Mouse (Mus musculus): ENCODE data around the gene ccdc198. TPM values are rescaled to one million over a fixed set of nuclear protein-coding genes. Genes with fewer than 3 reads are reported as not detected.
A peak's percentile ranks its signal among the peaks of the same experiment; 100 is the strongest.

ccdc198 gene
- polyA plus RNA-seq, 1 experiment from 2014 or later = 0.09 TPM

DNA sequence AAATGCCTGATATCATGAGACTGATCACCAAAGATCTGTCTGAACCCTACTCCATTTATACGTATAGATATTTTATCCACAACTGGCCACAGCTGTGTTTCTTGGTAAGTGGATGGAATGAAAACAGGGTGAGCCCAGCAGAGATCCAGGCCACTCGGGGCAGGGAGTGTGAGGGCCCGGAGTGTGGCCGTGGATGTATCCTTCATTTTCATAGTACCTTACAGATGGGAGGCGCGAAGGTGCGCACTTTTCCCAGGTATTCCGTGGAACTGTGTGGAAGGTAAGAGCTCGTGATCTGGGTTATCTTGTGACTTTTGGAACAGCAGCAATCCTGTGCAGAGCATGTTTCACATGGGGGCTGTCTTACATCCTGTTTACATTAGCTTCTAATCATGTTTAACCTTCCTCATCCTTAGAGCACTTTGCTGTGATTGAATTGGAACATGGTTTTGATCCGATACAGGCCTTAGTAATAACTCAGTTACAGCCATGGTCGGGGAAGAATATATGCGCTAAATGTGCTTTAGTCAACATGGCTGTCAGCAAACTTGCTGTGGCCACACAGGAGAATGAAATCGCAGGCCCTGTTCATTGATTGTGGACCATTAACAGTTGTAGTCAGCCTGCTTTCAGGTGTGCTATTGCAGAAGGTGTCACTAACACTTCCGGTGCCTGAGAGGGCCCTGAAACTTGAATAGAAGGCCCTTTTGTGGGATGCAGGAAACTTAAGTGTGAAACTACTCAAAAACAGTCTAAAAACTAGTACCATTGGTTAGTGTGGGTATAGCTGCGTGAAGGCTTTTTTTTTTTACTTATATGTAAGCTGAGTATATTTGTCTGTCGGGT lies 71.8 kb downstream of the ccdc198 start:
- Histone ChIP-seq H3K4me3 (peak overlapping the region; percentile 98), H3K27ac (peak overlapping the region; percentile 95), H3K4me1 (peaks cover 38% of the 10 kb centered on the region), H3K36me3 (replicated peaks) (peaks cover 25% of the 10 kb centered on the region), H3K9me3 (no peaks in the 10 kb centered on the region), H3K27me3 (ENCODE audit: poor library complexity, severe bottlenecking) (no peaks in the 10 kb centered on the region)
- DNase-seq (ENCODE audit: extremely low spot score, low spot score) = no peak
- WGBS = 67% methylated on average over 16 of the region's 16 CpGs

DNA sequence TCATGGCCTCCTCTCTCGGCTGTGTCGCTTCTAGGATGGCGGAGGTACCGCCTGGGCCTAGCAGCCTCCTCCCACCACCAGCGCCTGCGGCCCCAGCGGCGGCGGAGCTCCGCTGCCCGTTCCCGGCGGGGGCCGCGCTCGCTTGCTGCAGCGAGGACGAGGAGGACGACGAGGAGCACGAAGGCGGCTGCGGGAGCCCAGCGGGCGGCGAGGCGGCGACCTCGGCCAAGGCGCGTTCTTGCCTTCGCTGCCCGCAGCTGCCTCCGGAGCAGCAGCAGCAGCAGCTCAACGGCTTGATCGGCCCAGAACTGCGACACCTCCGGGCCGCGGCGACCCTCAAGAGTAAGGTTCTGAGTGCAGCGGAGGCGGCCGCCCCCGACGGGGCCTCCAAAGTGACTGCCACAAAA lies 72.7 kb downstream of the ccdc198 start:
- Histone ChIP-seq H3K4me3 (peak overlapping the region; percentile 98), H3K4me1 (peaks cover 38% of the 10 kb centered on the region), H3K27me3 (ENCODE audit: poor library complexity, severe bottlenecking) (no peaks in the 10 kb centered on the region), H3K36me3 (replicated peaks) (peaks cover 18% of the 10 kb centered on the region; the same call in 1 of the 2 replicates), H3K9me3 (no peaks in the 10 kb centered on the region), H3K27ac (peak overlapping the region; percentile 95)
- 0% methylated on average over 45 of the region's 46 CpGs for WGBS
- peak; percentile 66 for DNase-seq (ENCODE audit: extremely low spot score, low spot score)

DNA sequence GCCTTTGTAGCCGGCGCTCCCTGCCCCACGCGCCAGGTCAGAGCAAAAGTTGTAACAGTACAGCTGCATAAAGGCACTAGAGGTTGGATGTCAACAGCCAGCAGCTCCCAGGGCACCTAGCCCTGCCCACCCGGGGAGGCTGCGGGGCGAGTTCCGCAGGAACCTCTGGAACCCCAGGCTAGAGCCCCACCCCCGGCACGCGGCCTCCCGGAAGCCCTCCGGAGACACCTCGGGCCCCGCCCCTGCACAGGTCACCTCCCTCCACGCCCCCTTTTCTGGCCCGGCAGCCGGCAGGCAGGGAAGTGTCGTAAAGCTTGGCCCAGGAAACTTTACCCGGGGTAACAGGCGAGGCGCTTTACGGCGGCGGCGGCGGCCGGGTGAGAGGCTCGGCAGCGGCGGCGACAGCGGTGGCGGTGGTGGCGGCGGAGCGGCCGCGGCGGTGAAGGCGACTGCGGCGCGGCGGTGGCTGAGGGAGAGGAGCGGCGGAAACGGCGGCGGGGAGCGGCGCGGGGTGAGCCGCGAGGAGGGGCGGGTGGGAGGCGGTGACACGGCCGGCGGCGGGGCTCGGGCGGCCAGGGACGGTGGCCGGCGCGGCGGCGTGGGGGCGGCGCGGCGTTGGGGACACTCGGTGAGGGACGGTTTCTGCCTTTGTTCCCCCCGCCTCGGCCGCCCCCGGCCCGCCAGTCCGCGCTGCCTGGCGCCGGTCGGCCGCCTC lies 73.2 kb downstream of the ccdc198 start, which contains the start of gene Naa30:
Naa30 (plus strand) TSS at position 360 of the 715 bp plus-strand sequence.
- WGBS = under 1% methylated on average over 71 of the region's 86 CpGs

DNA sequence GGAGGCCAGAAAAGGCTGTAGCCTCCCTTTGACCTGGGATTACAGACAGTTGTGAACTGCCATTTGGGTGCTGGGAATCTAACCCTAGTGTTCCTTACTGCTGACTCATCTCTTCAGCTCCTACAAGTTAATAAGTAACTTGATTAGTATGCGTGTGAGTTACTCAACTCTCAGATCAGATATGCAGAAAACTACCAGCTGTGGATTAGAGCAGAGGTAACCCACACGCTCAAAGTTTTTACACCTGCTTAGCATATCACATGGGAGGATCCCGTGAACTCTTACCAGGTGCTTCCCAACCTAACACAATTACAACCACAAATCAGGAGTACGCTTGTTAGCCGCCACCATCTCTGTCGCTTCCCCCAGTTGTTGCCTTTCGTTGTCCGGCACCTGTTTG lies 74.0 kb downstream of the ccdc198 start:
- peaks cover 18% of the 10 kb centered on the region; the same call in 1 of the 2 replicates for H3K36me3 ChIP-seq (replicated peaks)
- WGBS = 28% methylated on average over 8 of the region's 8 CpGs
- DNase-seq (ENCODE audit: extremely low spot score, low spot score) = no peak
- H3K4me3 ChIP-seq = peak overlapping the region; percentile 98
- peak overlapping the region; percentile 95 for H3K27ac ChIP-seq
- H3K4me1 ChIP-seq = peaks cover 38% of the 10 kb centered on the region
- no peaks in the 10 kb centered on the region for H3K27me3 ChIP-seq (ENCODE audit: poor library complexity, severe bottlenecking)
- no peaks in the 10 kb centered on the region for H3K9me3 ChIP-seq

More for the DNA sequence above, 73.2 kb downstream of the ccdc198 start, which contains the start of gene Naa30:
- Histone ChIP-seq H3K4me3 (peak within 1 kb of the TSS; percentile 98), H3K27ac (peak within 1 kb of the TSS; percentile 95), H3K36me3 (replicated peaks) (peaks cover 18% of the 10 kb centered on the region; the same call in 1 of the 2 replicates), H3K27me3 (ENCODE audit: poor library complexity, severe bottlenecking) (no peaks in the 10 kb centered on the region), H3K9me3 (no peaks in the 10 kb centered on the region), H3K4me1 (peaks cover 38% of the 10 kb centered on the region)
- peak; percentile 97 for DNase-seq (ENCODE audit: extremely low spot score, low spot score)

Other genes with a start within 250 kb of the ccdc198 start
- gene Ap5m1, start 179.4 kb downstream of the ccdc198 start, polyA plus RNA-seq (2016; fragmentation: Nextera tagmentation; extraction: Ambion mirVana) = 30.8 and 32.3 TPM in 2 replicates
- gene Exoc5, start 178.8 kb downstream of the ccdc198 start, polyA plus RNA-seq (2016; fragmentation: Nextera tagmentation; extraction: Ambion mirVana) = 60.8 and 66.8 TPM in 2 replicates
- 8.5 and 8.6 TPM in 2 replicates for gene Naa30, start 73.2 kb downstream of the ccdc198 start, polyA plus RNA-seq (2016; fragmentation: Nextera tagmentation; extraction: Ambion mirVana)